Mouse (Mus musculus) CD4-positive helper T cell, adult 2 months (primary cell): Measurements from ENCODE around the gene Nfasc.

Experiments used
- DNase-seq: peaks from one replicate; pipeline ENCODE4 v3.0.0-alpha.2; 2012; ENCODE audit warnings: low read depth, missing footprints, low spot score

Gene Nfasc

DNA sequence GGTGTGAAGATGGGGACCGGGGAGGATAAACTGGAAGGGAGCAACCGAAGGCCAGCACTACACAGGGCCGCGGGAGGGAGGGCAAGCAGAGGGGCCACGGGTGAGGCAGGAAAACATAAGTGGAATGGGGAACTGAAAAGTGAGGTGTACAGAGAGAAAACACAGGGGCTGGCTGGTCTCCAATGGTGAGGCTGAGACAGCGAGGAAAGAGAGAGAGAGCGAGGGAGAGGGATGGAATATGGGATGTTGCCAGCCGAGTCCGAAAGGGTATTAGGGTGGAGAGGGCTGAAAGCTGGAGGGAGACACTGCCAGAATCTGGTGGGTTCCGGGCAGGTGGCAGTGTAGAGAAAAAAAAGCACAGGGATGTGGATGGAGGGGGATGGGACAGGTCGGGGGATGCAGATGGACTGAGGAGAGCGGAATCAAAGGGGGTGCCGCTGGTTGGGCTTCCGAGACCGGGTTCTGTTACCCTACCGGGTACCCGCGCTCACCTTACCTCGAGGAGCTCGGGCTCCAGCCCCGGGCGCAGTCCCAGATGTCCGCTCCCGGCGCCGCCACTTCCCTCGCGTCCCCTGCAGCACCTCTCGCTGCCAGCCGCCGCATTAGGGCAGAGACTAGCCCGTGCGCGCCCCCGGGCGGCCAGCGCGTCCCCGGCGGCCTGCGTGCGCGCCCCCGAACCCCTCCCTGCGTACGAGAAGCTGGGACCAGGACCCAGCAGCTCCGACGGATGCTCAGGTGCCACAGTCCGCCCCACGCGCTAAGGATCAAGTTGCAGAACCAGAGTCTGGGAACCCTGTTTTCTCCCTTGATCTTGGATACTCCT lies at the start of gene Nfasc:
TSS of gene Nfasc (minus strand) at position 623 of the 823 bp plus-strand sequence.
- no peak for DNase-seq

DNA sequence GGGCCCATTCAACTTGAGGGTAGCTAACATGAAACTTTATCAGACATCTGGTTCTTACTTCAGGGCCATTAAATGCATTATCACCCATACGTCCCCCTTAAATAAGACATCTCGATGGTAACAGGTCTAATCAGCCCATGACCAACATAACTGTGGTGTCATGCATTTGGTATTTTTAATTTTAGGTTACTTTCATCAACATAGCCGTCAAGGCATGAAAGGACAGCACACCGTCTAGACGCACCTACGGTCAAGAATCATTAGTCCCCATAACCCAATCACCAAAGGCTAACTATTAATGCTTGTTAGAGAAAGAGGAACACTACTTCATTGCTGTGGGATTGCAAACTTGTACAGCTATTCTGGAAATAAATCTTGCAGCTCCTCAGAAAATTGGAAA lies 49.5 kb upstream of the Nfasc start:
- DNase-seq, result no peak

DNA sequence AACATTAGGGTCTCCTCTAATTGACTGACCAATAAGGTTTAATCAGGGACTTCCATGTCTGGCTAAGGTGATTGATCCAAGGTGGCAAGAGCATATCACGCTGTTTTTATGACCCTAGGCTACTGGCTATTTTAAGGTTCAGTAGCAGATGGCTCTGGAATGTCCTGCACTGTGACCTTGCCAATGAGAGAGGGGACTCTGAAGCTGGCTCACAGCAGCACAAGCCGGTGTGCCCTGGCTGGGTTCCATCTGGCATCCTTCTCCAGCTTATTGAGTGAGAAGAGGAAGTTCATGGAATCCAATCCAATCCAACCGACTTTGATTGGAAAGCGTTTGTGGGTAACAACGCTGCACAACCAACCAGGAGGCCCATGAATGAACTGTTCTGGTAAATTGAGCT lies 45.3 kb upstream of the Nfasc start:
- no peak for DNase-seq

DNA sequence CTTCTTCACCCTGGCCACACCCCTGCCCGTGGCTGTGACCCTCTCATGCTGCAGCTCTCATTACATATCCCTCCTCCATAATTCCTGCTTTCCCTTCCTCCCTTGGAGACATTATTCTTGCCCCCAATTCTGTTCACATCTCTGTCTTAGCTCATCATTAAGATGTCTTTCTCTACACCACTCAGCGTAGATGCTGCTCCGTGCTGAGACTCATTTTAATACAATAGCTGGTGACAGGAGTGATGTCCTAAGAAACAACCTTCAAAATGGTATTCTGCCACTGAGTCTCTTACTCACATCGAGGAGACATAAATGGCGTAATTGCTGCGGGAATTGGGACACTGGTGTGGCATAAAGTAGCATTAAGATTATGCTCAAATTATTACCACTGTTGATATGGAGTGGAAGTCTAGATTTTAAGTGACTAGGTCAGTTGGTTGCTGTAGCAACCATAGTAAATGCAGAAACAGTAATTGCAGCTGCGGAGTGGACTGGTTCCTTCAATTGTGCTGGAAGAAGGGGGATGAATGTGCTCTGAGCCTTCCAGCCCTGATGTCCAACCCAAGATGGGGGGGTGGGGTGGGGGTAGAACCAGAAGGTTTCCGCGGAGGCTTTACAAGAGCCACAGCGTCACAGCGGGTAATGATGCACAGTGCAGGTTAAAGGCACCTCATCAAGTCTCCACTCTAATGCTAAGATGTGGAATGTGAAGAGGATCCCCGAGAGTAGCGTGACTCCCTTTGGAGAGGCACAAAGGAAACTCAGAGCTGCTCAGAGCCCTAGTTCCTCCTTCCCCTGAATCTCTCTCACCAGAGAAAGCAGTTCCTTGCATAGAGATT lies 40.2 kb upstream of the Nfasc start:
- no peak for DNase-seq

DNA sequence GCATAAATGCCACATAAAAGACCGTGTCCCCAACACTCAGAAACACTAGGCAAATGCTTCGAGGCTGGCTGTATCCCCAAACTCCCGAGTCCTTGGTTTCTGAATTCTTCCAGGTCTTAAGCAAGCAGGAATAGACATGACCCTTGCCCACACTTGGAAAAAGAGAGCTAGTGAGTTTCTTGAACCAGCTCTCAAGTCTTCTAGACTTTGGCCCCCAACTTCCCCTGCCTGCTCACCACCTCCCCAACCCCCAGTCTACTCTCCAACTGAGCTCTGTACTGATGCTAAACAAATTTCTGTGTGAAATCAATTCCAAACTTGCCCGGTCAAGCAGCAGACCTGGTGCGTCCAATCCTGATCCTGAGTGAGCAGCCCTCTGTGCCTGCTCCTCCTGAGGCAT lies 39.4 kb upstream of the Nfasc start:
- DNase-seq, result no peak

DNA sequence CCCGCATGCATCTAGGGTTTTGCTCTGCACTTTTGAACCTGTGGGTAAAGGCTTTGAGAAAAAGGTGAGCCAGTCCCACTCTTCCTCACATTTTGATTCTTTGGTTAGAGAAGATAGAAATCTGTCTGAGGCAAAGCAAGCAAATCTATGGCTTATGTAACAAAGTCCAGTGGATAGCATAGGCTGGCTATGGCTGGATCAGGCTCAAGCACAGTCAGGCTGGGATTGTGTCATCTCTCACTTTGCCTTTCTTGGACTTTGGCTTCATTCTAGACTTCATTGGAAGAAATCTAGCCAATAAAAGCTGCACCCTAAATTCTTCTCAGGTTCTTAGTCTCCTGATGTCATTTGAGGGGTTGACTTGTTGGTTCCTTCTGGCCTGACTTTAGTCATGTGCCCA lies 38.7 kb upstream of the Nfasc start:
- no peak for DNase-seq

DNA sequence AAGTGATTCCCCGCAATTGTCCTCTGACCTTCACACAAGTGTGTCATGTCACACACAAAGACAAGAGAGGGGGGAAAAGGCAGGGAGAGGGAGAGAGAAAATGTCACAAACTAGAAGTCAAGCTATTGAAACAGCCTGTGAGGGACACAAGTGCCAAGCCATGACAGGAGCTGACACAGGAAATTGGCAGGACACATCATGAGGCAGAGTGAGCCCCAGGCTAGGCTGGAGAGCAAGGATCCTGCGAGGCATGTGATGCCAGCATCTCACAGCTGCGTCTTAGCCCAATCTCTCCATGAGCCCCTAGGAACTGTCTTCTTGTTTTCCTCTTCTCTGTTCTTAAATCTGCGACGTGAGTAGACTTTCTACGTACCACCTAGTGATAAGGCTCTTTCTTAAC lies 33.4 kb upstream of the Nfasc start:
- DNase-seq, result no peak

DNA sequence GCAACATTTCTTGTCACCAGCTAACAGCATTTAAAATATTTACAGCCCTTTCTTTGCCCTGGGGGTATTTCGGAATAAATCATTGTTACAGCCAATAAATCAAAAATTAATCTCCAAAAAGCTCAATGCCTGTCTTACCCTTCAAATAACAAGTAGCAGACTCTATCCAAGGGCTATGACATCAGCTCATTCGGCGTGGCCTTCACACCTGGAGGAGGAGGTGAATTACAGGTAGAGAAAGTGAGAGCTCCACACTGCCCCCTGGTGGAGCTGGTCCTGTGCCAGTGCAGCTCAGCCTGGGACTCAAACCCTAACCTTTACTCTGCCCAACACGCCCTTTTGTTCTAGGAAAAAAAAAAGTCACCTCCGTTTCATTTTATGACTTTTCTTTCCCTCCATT lies 29.8 kb upstream of the Nfasc start:
- peak; percentile 13 for DNase-seq

DNA sequence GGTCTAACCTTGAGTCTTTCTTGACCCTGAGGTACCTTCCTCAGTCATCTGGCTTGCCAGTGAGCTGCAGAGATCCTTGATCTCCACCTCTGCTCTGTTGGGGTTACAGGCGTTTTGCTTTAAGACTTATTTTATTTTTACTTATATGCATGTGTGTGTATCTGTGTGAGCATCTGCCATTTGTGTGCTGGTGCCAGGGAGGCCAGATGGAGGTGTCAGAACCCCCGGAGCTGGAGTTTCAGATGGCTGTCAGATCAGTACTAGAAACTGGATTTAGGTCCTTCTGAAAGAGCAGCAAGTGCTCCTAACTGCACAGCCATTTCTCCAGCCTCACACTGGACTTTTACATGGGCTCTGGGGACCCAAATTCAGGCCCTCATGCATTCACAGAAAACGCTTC lies 28.0 kb upstream of the Nfasc start:
- no peak for DNase-seq

DNA sequence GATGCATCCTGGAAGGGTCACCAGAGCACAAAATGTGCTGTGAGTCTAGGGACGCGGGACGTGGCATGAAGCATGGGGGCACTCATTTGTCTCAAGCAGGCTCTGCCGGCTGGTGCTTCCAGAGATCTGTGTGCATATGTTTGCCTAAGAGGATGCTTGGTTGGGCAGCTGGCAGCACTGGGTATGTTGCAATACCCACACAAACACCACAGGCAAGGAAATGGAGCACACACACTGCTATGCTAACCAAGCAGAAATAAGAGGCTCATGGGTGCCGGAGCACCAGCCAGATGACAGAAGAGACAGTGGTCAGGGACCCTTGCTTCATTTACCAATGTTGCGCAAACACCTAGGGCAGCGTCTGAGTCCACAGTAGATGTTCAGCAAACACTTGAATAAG lies 25.8 kb upstream of the Nfasc start:
- DNase-seq, result no peak

DNA sequence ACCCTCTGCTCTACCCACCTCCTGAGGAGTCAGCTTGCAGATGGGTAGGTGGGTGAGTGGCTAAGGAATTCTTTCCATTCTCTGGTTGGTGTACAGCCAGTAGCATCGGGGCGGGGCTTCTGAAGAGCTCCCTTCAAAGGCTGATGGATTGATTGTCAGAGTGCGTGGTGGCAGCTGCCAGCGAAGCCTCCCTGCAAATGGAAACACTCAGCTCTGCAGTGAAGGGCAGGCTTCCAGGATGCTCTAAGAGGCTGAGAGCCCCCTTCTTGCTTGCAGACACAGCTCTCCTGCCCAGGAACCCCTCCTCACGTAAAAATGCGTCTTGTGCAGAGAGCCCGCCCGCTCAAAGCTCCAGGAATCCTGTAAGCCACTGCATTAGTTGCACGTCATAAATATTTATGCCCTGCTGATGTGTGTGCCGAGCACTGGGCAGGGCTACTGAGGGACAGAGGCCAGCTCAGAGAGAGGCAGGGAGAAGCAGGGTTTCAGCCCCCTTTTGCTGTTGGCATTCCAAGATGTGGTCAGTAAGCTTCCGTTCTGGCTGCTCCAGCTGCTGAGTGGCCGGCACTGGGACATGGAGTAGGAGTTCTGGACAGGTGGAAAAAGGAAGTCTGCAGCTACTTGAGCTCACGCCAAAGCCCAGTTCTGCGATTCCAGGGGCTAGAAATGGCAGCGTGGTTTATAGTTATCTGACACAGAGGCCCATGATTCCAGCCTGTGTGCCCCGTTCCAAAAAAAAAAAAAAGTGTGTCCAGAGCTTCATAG lies 24.5 kb upstream of the Nfasc start:
- DNase-seq, result no peak

DNA sequence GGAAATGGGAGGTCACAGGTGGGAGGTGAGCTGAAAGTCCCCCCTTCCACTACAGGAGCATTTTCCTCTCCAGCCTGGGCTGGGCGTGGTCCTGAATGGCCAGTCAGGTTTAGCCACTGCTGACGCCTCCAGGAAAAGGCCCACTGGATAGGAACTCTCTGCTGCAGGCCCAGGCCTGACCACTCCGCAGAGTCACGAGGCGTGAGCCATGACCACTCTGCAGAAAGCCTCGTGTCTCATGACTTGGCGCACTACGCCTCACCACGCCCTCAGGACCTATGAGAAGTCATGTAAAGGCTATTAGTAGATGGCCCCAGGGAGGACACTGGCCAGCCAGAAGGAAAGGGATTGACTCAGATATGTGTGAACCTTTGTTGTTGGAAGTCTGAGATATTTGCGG lies 23.6 kb upstream of the Nfasc start:
- DNase-seq, result no peak

DNA sequence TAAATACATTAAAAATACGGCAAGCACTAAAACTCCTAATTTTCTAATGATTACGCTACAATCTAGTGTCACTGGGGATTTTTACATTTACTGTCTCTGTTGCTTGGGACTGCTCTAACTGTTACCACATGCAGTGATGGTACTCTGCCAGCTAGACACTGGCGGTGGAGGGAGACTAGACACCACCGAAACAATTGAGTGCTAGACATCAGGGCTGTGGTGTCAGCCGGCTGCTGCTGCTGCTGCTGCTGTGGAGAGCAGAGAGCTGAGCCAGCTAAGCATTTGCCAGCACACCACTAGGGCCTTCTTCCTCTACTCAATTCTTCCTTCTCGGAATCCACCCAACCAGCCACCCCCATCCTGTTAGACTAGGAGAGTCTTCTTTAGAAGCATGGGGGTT lies 17.8 kb upstream of the Nfasc start:
- no peak for DNase-seq

DNA sequence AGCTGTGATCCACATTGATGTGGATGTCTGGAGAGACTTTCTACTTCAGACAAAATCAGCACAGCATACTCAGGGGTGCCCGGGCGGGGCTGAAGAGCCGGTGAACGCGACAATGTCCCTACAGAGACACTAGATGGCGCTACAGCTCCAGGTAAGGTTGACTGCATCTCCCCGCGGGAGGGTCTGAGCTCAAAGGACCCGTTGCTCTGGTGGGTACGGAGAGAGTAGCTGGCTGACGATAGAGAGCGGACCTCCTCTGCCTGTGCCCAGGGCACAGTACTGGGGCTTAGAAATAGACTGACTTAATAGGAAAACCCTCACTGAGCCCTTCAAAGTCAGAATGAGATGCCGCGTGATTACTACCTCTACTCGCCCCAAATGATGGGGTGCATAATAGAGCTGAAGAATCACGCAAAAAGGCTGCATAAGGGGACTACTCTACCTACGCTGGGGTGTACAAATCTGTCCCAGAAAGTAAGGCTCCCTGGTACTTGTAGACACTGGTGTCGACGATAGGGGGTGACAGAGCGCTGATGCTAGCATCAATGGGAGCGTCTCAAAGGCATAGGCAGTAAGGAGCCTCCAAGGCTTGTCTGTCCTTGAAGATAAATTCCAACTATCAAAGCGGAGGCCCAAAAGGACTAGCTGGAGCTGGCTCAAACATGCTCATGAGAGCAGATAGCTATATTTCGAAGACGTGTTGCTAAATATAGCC lies 17.2 kb upstream of the Nfasc start:
- peak; percentile 7 for DNase-seq

DNA sequence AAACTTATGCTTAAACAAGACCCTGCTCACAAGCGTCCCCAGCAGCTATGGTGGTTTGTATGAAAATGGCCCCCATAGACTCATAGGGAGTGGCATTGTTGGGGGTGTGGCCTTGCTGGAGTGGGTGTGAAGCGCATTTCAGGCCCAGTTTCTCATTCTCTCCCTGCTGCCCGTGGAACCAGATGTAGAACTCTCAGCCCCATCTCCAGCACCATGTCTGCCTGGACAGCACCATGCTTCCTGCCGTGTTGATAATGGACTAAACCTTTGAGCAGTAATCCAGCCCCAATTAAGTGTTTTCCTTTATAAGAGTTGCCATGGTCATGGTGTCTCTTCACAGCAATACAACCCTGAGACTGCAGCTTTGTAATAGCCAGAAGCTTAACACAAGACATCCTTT lies 13.6 kb upstream of the Nfasc start:
- DNase-seq, result no peak

DNA sequence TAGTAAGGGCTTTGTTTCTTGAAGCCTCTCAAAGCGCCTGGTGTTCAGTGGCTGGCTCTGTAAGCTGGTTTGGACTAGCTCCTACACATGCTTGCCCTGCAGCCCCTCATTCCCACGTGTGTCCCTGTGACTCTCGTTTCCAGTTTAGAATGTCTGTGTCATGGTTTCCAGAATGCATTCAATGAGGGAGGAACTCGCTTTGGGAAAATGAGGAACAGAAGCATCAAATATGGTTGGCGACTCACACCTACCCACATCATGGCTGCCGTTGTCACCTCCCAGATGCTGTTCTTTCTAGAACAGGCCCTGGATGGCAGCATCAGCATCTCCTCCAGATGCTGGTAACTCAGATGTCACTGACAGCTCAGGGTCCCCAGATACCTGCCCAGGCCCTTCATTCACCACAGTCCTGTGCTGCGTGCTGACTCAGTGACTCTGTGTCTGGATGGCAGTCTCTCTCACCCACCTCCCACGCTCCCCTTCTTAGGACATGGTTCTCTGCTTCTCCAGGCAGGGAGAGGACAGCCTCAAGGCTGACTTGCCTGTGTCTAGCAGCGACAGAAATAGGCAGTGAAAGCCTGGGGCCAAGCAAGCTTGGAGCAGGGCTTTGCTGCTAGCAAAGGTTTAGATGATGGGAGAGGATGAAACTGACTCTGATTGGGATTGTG lies 7.8 kb upstream of the Nfasc start:
- no peak for DNase-seq

DNA sequence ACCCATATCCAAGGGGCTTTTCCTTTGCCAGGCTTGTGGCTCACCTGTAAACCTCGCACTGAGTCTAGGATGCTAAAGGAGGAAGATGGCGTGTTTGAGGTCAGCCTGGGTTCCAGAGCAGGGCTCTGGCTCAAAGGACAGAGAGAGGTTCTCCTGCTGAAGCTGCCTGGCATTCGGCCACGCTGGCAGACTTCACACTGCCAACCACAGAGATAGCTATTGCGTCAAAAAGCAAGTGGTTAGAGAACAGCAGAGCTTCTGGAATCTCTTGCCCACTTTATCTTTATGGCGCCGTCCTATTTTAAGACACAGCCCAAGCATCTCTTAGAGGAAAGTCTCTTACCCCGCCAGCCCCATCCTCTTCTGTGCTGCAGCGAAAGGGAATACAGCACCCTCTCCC lies 4.7 kb upstream of the Nfasc start:
- DNase-seq, result no peak

DNA sequence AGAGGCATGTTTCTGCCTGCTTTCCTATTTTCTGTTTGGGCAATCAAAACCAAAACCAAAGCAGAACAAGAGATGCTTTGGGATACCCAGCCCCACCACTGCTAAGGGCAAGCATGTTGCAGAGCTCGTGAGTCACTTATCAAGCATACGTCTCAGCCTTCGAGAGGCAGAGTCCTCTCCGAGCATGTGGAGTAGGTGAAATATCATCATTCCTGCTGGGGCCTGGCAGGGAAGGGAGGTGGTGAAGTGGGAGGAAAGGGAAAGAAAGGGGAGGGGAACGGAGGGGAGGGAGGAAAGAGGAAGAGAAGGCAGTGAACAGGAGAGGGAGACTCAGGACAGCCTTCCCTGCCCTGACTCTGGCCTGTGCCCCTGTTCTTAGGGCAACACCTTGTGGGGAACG lies 4.0 kb upstream of the Nfasc start:
- no peak for DNase-seq

DNA sequence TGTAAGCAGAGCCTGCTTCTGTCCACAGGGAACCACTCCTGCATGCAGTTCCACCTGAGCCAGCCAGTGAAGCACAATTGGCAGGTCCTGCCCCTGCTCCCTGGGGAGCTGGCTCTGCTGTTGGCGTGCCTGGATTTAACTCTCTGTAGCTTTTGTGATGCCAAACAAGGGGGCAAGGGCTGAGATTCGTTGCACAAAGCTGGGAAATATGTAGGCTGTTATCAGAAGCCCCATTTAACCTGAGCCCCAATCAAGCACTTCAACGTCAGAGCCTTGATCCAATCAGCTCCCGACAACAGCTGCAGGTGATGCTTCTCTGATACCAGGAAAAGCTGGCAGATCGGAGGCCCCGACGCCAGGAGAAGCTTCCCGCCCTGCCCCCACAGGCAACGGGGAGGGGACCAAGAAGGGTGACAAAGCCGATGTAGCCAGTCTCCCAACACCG lies 2.5 kb downstream of the Nfasc start:
- DNase-seq, result no peak

DNA sequence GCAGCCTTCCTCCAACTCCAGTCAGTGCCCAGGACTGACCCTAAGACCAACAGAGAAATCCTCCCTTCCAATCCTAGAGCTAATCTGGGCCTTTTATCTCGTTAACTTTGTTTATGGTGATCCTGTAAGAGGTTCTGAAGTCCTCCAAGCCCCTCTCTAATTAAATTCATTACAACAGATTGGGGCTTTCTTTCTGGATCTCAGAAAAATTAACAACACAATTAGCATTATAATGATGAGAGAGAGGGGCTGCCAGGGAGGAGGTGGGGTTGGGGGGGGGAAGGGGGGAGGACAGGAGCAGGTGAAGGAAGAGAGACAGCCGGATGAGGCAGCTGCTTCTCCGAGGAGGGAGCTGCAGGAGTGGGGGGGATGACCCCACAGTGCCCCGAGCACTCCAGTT lies 5.4 kb downstream of the Nfasc start:
- no peak for DNase-seq

DNA sequence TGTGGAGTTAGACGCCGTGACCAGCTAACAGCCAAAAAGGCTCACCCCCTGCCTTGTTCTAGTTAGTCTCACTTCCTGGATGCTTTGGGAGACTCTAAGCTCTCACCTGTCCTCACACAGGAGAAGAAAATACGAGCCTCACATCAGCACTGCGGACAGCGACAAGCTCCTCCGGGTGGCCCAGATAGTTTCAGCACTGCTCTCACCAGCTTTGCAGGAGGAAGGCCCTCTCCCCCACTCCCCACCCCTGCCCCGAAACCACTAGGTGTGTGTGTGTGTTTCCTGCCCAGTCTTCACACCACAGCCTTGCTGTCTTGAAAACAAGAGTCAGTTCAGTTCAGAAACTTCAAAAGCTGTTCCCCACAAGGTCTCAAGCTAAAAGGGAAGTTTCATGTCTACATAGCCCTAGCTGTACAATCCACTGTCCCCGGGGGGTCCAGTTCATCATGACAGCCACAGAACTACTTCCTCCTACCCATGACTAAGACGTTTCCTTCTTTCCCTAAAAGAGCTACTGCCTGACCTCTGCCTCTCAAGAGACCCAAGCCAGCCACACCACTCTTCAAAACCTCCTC lies 7.6 kb downstream of the Nfasc start:
- no peak for DNase-seq
